Mouse (Mus musculus) ES-Bruce4 (cell line): ENCODE data around the gene Rbms1. TPM values are rescaled to one million over a fixed set of nuclear protein-coding genes. Genes with fewer than 3 reads are reported as not detected.

Experiments used
- H3K27ac ChIP-seq: 2 replicates; pipeline ENCODE4 v1.5.1; 2012; ENCODE audit warnings: low read length, inconsistent platforms; ENCODE audit not compliant: insufficient read depth
- H3K27me3 ChIP-seq: 2 replicates; pipeline ENCODE4 v1.6.1; 2012; ENCODE audit warnings: mild to moderate bottlenecking, low read length, inconsistent platforms; ENCODE audit not compliant: control insufficient read depth, poor library complexity, insufficient read depth, severe bottlenecking
- H3K36me3 ChIP-seq: 2 replicates; pipeline ENCODE4 v1.6.1; 2012; ENCODE audit warnings: inconsistent platforms, mild to moderate bottlenecking, low read length, moderate library complexity; ENCODE audit not compliant: control insufficient read depth, poor library complexity, insufficient read depth, severe bottlenecking
- H3K4me1 ChIP-seq: one replicate; pipeline ENCODE4 v1.8.1; 2011; ENCODE audit warnings: low read length; ENCODE audit not compliant: control insufficient read depth, insufficient read depth
- H3K4me3 ChIP-seq: 2 replicates; pipeline ENCODE4 v1.5.1; 2011; ENCODE audit warnings: low read depth, mild to moderate bottlenecking, low read length
- H3K9ac ChIP-seq: 2 replicates; pipeline ENCODE4 v1.6.1; 2012; ENCODE audit warnings: low read depth, mild to moderate bottlenecking, inconsistent platforms; ENCODE audit not compliant: poor library complexity, severe bottlenecking
- H3K9me3 ChIP-seq: replicated peaks from 2 replicates; pipeline ENCODE4 v1.6.1; 2012; ENCODE audit warnings: mild to moderate bottlenecking, low read length, inconsistent platforms; ENCODE audit not compliant: control insufficient read depth, poor library complexity, insufficient read depth, severe bottlenecking
- CTCF ChIP-seq: IDR thresholded peaks from one replicate; pipeline ENCODE4 v1.8.1; 2011; ENCODE audit warnings: low read depth, low read length
- EP300 ChIP-seq: IDR thresholded peaks from 2 replicates; pipeline ENCODE4 v1.6.1; 2011; ENCODE audit warnings: low read depth, low read length; ENCODE audit not compliant: insufficient read depth
- POLR2A ChIP-seq: IDR thresholded peaks from one replicate; pipeline ENCODE4 v1.8.1; 2011; ENCODE audit warnings: low read length; ENCODE audit not compliant: insufficient read depth
- polyA plus RNA-seq: library from polyadenylated mRNA; stranded (reverse); fragments of >200 nt; gene quantifications from 2 replicates; pipeline ENCODE4 v1.2.4, GENCODE M21; 2011; ENCODE audit warnings: low read depth; ENCODE audit not compliant: missing spikeins, insufficient read depth, insufficient read length

Gene Rbms1
- polyA plus RNA-seq, 1 experiment, result 174 TPM

- Histone ChIP-seq H3K9me3 (no peaks in the 10 kb centered on the region), H3K27me3 (no peaks in the 10 kb centered on the region), H3K4me3 (no peak overlapping the region), H3K27ac (no peak overlapping the region), H3K9ac (no peak overlapping the region), H3K4me1 (peaks cover 5% of the 10 kb centered on the region), H3K36me3 (no peaks in the 10 kb centered on the region)
- no peak for TF ChIP-seq POLR2A
- no peak for TF ChIP-seq EP300
- TF ChIP-seq CTCF, result no peak
These were observed 93.8 kb downstream of the Rbms1 start for GRCm38 (mm10) chr2:60869001-60869743.

DNA sequence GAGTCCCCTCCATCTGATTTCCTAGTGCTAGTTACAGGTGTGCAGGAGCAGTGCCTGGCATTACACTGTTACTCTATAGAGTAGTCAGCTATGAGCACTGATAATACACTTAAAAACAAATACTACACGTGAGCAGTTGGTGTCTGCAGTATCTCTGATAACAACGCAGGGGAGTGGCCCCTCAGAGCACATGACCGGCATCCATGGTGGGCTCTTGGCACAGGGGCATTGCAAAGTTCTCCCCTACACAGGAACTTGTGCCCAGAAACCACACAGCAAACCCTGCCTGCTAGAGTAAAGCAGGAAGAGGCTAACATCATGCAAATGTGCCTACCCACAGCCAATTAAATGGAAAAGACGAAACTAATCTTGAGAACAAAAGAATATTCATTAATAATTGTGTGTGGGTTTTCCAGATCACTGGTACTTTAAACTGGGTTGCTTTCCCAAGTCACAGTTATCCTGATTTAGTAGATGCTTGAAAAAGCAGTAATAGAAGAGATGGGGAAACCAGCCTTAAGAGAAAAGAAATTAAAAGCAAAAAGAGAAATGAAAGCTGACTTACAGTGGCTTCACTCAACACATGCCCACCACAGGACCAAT lies 94.8 kb downstream of the Rbms1 start:
- no peak for TF ChIP-seq EP300
- TF ChIP-seq CTCF, result no peak
- TF ChIP-seq POLR2A, result no peak
- H3K4me1 ChIP-seq, result peaks cover 5% of the 10 kb centered on the region
- no peak overlapping the region for H3K27ac ChIP-seq
- no peak overlapping the region for H3K4me3 ChIP-seq
- H3K9ac ChIP-seq, result no peak overlapping the region
- no peaks in the 10 kb centered on the region for H3K36me3 ChIP-seq
- no peaks in the 10 kb centered on the region for H3K9me3 ChIP-seq
- no peaks in the 10 kb centered on the region for H3K27me3 ChIP-seq

GRCm38 (mm10) chr2:60867304-60867703 lies 95.7 kb downstream of the Rbms1 start:
- no peak for TF ChIP-seq POLR2A
- no peak for TF ChIP-seq CTCF
- no peak for TF ChIP-seq EP300
- H3K9me3 ChIP-seq, result no peaks in the 10 kb centered on the region
- H3K36me3 ChIP-seq, result no peaks in the 10 kb centered on the region
- H3K27ac ChIP-seq, result no peak overlapping the region
- peaks cover 5% of the 10 kb centered on the region for H3K4me1 ChIP-seq
- no peaks in the 10 kb centered on the region for H3K27me3 ChIP-seq
- no peak overlapping the region for H3K4me3 ChIP-seq
- H3K9ac ChIP-seq, result no peak overlapping the region

DNA sequence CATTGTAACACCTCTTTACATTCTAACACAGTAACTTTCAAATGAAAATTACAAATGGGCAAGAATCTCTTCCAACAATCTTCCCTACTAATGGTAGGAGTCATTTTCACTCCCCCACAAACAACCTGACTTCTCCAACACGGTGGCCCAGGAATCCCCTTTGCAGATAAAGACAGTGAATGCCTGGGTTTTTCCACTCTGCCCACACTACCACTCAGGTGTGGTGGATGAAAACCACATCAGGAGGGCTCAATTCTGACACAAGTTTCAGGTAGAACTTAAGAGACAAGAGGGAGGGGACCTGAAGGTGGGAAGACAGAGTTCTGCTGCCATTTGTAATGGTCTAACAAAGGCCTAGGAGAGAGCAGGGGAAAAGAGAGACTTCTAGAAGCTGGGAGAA lies 97.1 kb downstream of the Rbms1 start:
- no peak overlapping the region for H3K4me3 ChIP-seq
- TF ChIP-seq POLR2A, result no peak
- no peak for TF ChIP-seq CTCF
- no peak for TF ChIP-seq EP300
- no peak overlapping the region for H3K27ac ChIP-seq
- H3K9ac ChIP-seq, result no peak overlapping the region
- H3K4me1 ChIP-seq, result no peaks in the 10 kb centered on the region
- no peaks in the 10 kb centered on the region for H3K36me3 ChIP-seq
- peaks cover 5% of the 10 kb centered on the region; the same call in 1 of the 2 replicates for H3K9me3 ChIP-seq
- H3K27me3 ChIP-seq, result no peaks in the 10 kb centered on the region; the same call in 1 of the 2 replicates

- no peak overlapping the region for H3K4me3 ChIP-seq
- TF ChIP-seq CTCF (no peak), POLR2A (no peak), EP300 (no peak)
- no peak overlapping the region for H3K27ac ChIP-seq
- H3K36me3 ChIP-seq, result no peaks in the 10 kb centered on the region
- no peaks in the 10 kb centered on the region for H3K4me1 ChIP-seq
- peaks cover 5% of the 10 kb centered on the region; the same call in 1 of the 2 replicates for H3K9me3 ChIP-seq
- H3K9ac ChIP-seq, result no peak overlapping the region
- H3K27me3 ChIP-seq, result no peaks in the 10 kb centered on the region; the same call in 1 of the 2 replicates
These were observed 98.0 kb downstream of the Rbms1 start for GRCm38 (mm10) chr2:60864977-60865376.

GRCm38 (mm10) chr2:60864256-60864795 lies 98.7 kb downstream of the Rbms1 start:
- no peak for TF ChIP-seq EP300
- no peaks in the 10 kb centered on the region for H3K4me1 ChIP-seq
- no peak overlapping the region for H3K9ac ChIP-seq
- H3K27ac ChIP-seq, result no peak overlapping the region
- no peak overlapping the region for H3K4me3 ChIP-seq
- peaks cover 5% of the 10 kb centered on the region; the same call in 1 of the 2 replicates for H3K9me3 ChIP-seq
- H3K27me3 ChIP-seq, result no peaks in the 10 kb centered on the region; the same call in 1 of the 2 replicates
- H3K36me3 ChIP-seq, result no peaks in the 10 kb centered on the region
